Mouse (Mus musculus): ENCODE results near the gene Washc4. TPM values are rescaled to one million over a fixed set of nuclear protein-coding genes. Genes with fewer than 3 reads are reported as not detected.
A peak's percentile ranks its signal among the peaks of the same experiment; 100 is the strongest.

Washc4 gene
- 33.9 and 38.2 TPM in 2 replicates for total RNA-seq (2012; rRNA removed)

DNA sequence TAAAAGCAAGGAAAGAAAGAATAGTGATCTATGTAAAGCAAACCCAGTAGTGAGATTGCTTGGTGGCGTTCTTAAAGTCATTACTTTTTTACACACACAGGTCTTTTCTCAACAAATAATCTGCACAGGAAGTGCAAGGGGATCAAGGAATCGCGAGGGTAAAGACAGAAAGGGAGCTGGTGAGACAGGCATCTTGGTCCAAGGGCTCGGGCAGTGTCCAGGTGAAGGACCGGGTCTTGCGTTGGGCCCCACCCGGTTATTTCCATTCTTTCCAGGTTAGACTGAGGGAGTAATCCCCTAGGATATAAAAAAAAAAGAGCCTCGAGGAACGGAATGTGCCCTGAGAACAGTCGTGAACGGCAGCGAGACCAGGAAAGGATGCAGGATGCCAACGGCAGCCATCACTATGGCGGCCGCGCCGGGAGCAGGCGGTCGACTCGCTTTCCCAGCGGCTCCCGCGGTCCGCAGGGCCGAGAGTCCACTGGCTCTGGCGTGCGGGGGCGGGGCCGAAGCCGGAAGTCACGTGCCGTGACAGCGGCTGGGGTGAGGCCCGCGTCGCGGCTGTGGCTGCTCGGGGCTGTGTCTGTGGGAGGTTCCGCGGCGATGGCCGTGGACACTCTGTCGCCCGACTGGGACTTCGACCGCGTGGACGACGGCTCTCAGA lies at the start of gene Washc4:
TSS of gene Washc4 (plus strand) at position 314 of the 664 bp plus-strand sequence.
- H3K9me3 ChIP-seq (ENCODE audit: control insufficient read depth, insufficient read depth, low read depth, low read length), result no peaks in the 10 kb centered on the region
- peak within 1 kb of the TSS; percentile 52 for H3K27ac ChIP-seq (ENCODE audit: insufficient read depth, low read depth, low read length, poor library complexity, severe bottlenecking)
- peak; percentile 66 for DNase-seq (ENCODE audit: low read depth, low spot score)
- peak within 1 kb of the TSS; percentile 92 for H3K9ac ChIP-seq (ENCODE audit: insufficient read depth, low read depth, low read length, poor library complexity, severe bottlenecking)
- H3K4me1 ChIP-seq (ENCODE audit: control insufficient read depth in 2 of 2, insufficient read depth in 2 of 2, low read length in 2 of 2, poor library complexity in 1 of 2), result peaks cover 4 to 6% of the 10 kb centered on the region in 2 experiments; a peak in 2 of 4 replicates
- peaks cover 4% of the 10 kb centered on the region; the same call in 1 of the 2 replicates for H3K36me3 ChIP-seq (ENCODE audit: control insufficient read depth, insufficient read depth, low read length, poor library complexity, severe bottlenecking)
- in situ Hi-C loops (cut with MboI; ENCODE audit: low sequenced_read_pairs in 2 of 2, unreplicated experiment in 2 of 2), result no loop called here
- no peak for TF ChIP-seq MAFK (IDR thresholded peaks at IDR 0.05; ENCODE audit: insufficient read depth, low read depth, low read length)
- TF ChIP-seq ZNF384 (IDR thresholded peaks at IDR 0.05; ENCODE audit: low read depth, low read length), result peak; percentile 25; the same call in 1 of the 2 replicates
- no peak for TF ChIP-seq CHD2 (IDR thresholded peaks at IDR 0.05; ENCODE audit: low read depth, low read length)
- no peak for TF ChIP-seq ZC3H11A (IDR thresholded peaks at IDR 0.05; ENCODE audit: borderline replicate concordance, low read depth, low read length)
- TF ChIP-seq HCFC1 (IDR thresholded peaks at IDR 0.05; ENCODE audit: borderline replicate concordance, insufficient read depth, low read length), result peak; percentile 82
- peak within 1 kb of the TSS; percentile 65 to 96 for H3K4me3 ChIP-seq (ENCODE audit: insufficient read depth in 1 of 2, low read depth in 1 of 2, low read length in 2 of 2, poor library complexity in 1 of 2, severe bottlenecking in 1 of 2)

DNA sequence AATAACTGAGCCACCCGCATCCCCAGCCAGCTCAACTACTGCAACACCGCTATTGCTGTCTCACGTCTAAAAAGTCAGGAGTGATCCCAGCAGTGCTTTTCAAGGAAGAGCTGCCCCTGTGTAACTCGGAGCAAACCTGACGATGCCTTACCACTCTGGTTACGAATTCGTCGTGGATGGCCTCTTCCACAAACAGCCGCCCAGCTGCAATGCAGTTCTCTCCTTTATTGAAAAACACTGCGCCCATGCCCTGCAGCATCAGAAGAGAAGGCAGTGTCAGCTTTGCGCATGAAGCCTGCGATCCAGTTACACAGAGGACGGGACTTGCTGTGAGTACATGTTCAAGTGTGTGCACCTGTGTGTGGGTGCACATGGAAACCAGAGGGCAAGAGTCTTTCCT lies 46.2 kb upstream of the Washc4 start:
- Histone ChIP-seq H3K27ac (ENCODE audit: insufficient read depth, low read depth, low read length, poor library complexity, severe bottlenecking) (no peak overlapping the region), H3K4me3 (ENCODE audit: insufficient read depth in 1 of 2, low read depth in 1 of 2, low read length in 2 of 2, poor library complexity in 1 of 2, severe bottlenecking in 1 of 2) (no peak overlapping the region), H3K36me3 (ENCODE audit: control insufficient read depth, insufficient read depth, low read length, poor library complexity, severe bottlenecking) (no peaks in the 10 kb centered on the region), H3K9me3 (ENCODE audit: control insufficient read depth, insufficient read depth, low read depth, low read length) (no peaks in the 10 kb centered on the region), H3K4me1 (ENCODE audit: control insufficient read depth in 2 of 2, insufficient read depth in 2 of 2, low read length in 2 of 2, poor library complexity in 1 of 2) (no peaks in the 10 kb centered on the region), H3K9ac (ENCODE audit: insufficient read depth, low read depth, low read length, poor library complexity, severe bottlenecking) (no peak overlapping the region)
- TF ChIP-seq HCFC1 (IDR thresholded peaks at IDR 0.05; ENCODE audit: borderline replicate concordance, insufficient read depth, low read length) (no peak), ZC3H11A (IDR thresholded peaks at IDR 0.05; ENCODE audit: borderline replicate concordance, low read depth, low read length) (no peak), CHD2 (IDR thresholded peaks at IDR 0.05; ENCODE audit: low read depth, low read length) (no peak), MAFK (IDR thresholded peaks at IDR 0.05; ENCODE audit: insufficient read depth, low read depth, low read length) (no peak), ZNF384 (IDR thresholded peaks at IDR 0.05; ENCODE audit: low read depth, low read length) (no peak)
- no peak for DNase-seq (ENCODE audit: low read depth, low spot score)
- in situ Hi-C loops (cut with MboI; ENCODE audit: low sequenced_read_pairs in 2 of 2, unreplicated experiment in 2 of 2), result no loop called here

DNA sequence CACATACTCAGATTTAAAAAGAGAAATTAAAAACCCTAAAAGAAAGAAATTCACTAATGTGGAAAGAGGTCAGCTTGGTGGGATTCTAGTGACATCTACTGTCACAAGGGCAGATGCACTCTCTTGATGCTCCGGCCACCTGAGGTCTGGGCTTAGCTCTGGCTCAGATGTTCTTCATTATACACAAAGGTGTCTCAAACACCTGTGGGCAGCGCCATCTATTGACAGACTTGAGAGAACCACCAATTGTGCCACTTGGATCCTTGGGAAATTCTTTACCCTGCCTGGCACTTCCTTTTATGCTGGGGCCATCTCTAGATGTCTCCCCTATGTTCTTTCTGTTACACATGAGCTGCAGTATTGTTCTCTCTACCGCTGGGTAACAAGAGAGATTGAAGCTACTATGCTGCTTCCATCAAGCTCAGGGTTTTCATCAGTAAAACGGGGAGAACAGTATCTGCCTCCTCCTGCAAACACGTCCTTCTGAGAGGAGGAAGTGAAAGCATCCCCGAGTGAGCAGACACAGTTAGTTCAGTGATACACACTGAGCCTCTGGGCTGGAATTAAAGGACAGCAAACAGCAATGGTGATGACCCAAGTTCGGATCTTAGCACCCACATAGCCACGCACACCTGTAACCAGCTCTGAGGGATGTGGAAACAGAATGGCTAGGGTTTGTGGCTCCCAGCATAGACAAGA lies 34.4 kb upstream of the Washc4 start:
- Histone ChIP-seq H3K36me3 (ENCODE audit: control insufficient read depth, insufficient read depth, low read length, poor library complexity, severe bottlenecking) (no peaks in the 10 kb centered on the region), H3K27ac (ENCODE audit: insufficient read depth, low read depth, low read length, poor library complexity, severe bottlenecking) (no peak overlapping the region), H3K4me1 (ENCODE audit: control insufficient read depth in 2 of 2, insufficient read depth in 2 of 2, low read length in 2 of 2, poor library complexity in 1 of 2) (peaks cover 0 to 2% of the 10 kb centered on the region in 2 experiments; a peak in 1 of 4 replicates), H3K9ac (ENCODE audit: insufficient read depth, low read depth, low read length, poor library complexity, severe bottlenecking) (no peak overlapping the region), H3K4me3 (ENCODE audit: insufficient read depth in 1 of 2, low read depth in 1 of 2, low read length in 2 of 2, poor library complexity in 1 of 2, severe bottlenecking in 1 of 2) (no peak overlapping the region), H3K9me3 (ENCODE audit: control insufficient read depth, insufficient read depth, low read depth, low read length) (no peaks in the 10 kb centered on the region)
- TF ChIP-seq ZC3H11A (IDR thresholded peaks at IDR 0.05; ENCODE audit: borderline replicate concordance, low read depth, low read length) (0 out of 2 replicates have a peak, but pooled peaks have one; percentile 2), ZNF384 (IDR thresholded peaks at IDR 0.05; ENCODE audit: low read depth, low read length) (no peak)
- DNase-seq (ENCODE audit: low read depth, low spot score), result peak; percentile 49
- in situ Hi-C loops (cut with MboI; ENCODE audit: low sequenced_read_pairs in 2 of 2, unreplicated experiment in 2 of 2), result loop anchor here (10.0 to 25.0 kb wide), 3 partner anchors 272 to 597 kb away; no protein-coding TSS in a partner anchor

DNA sequence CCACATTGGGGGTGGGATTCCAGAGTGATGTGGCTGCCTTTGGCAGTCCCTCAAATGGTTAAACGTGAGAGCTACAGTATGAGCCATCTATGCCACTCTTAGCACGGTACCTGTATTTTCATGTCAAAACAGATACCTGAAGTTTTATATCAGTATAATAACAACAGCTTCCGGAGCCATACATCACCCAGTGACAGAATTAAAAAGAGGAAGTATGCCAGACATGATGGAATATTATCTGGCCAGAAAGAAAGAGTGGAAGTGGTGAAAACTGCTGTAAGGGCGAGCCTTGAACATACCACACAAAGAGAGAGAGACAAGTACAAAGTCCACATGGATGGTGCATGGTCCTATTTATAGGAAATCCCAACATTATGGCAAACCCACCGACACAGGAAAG lies 32.2 kb upstream of the Washc4 start:
- TF ChIP-seq ZNF384 (IDR thresholded peaks at IDR 0.05; ENCODE audit: low read depth, low read length) (no peak), MAFK (IDR thresholded peaks at IDR 0.05; ENCODE audit: insufficient read depth, low read depth, low read length) (no peak), CHD2 (IDR thresholded peaks at IDR 0.05; ENCODE audit: low read depth, low read length) (no peak), ZC3H11A (IDR thresholded peaks at IDR 0.05; ENCODE audit: borderline replicate concordance, low read depth, low read length) (no peak), HCFC1 (IDR thresholded peaks at IDR 0.05; ENCODE audit: borderline replicate concordance, insufficient read depth, low read length) (no peak)
- Histone ChIP-seq H3K4me3 (ENCODE audit: insufficient read depth in 1 of 2, low read depth in 1 of 2, low read length in 2 of 2, poor library complexity in 1 of 2, severe bottlenecking in 1 of 2) (no peak overlapping the region), H3K27ac (ENCODE audit: insufficient read depth, low read depth, low read length, poor library complexity, severe bottlenecking) (no peak overlapping the region), H3K9ac (ENCODE audit: insufficient read depth, low read depth, low read length, poor library complexity, severe bottlenecking) (no peak overlapping the region), H3K4me1 (ENCODE audit: control insufficient read depth in 2 of 2, insufficient read depth in 2 of 2, low read length in 2 of 2, poor library complexity in 1 of 2) (peaks cover 0 to 4% of the 10 kb centered on the region in 2 experiments; a peak in 1 of 4 replicates), H3K36me3 (ENCODE audit: control insufficient read depth, insufficient read depth, low read length, poor library complexity, severe bottlenecking) (no peaks in the 10 kb centered on the region), H3K9me3 (ENCODE audit: control insufficient read depth, insufficient read depth, low read depth, low read length) (no peaks in the 10 kb centered on the region)
- no peak for DNase-seq (ENCODE audit: low read depth, low spot score)
- in situ Hi-C loops (cut with MboI; ENCODE audit: low sequenced_read_pairs in 2 of 2, unreplicated experiment in 2 of 2), result loop anchor here (25.0 kb wide), 2 partner anchors 274 to 599 kb away; no protein-coding TSS in a partner anchor
